Mouse (Mus musculus): ENCODE data around the gene Rpl32.

DNA sequence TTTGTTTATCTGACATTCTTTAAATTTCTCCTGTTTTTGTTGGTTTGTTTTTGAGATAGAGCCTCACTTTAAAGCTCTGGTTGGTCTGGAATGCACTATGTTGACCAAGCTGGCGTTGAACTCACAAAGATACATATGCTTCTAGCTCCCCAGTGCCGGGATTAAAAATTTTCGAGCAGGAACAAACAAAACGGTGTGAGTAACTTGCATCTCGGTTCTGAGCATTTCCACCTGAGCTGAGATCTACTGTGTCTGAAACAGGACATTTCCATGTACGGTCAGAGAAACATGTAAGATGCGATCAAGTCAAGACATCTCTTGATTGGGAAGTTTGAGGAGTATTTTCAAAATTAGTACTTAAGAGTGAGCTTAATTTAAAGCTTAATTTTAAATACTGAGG lies 45.4 kb upstream of the Rpl32 start:
- TF ChIP-seq CTCF (IDR thresholded peaks at IDR 0.05; ENCODE audit: extremely low read depth, insufficient read depth, low read length) (no peak), POLR2A (IDR thresholded peaks at IDR 0.05; ENCODE audit: extremely low read depth, insufficient read depth, low read length) (no peak)
